Mouse (Mus musculus) adrenal gland, adult 10 weeks (tissue): ENCODE results near the gene Gm7951. TPM values are rescaled to one million over a fixed set of nuclear protein-coding genes. Genes with fewer than 3 reads are reported as not detected.

Experiments
- polyA plus RNA-seq: library from polyadenylated mRNA; stranded (reverse); fragments of 350-450 nt; fragmentation: Illumina TruSeq; extraction: RNeasy Lipid Tissue Mini Kit (QIAGEN cat#74804); gene quantifications from one replicate; pipeline ENCODE4 v1.2.3, GENCODE M21; 2014; ENCODE audit warnings: low read depth, low replicate concordance

Gm7951 gene
- polyA plus RNA-seq = not detected

GRCm38 (mm10) chr14:42117269-42117668, at the start of gene Gm7951:
TSS of gene Gm7951 (minus strand) at chr14:42117369.

GRCm38 (mm10) chr14:42162522-42162921, 45.4 kb upstream of the Gm7951 start, which contains the start of gene Gm17027:
TSS of gene Gm17027 (minus strand) at chr14:42162622.

Other genes with a start within 250 kb of the Gm7951 start
- not detected for gene Gm7980, start 210.1 kb downstream of the Gm7951 start, polyA plus RNA-seq
- gene 1700049E17Rik1, start 192.4 kb downstream of the Gm7951 start, polyA plus RNA-seq = not detected
- not detected for gene 1700024B05Rik, start 173.4 kb downstream of the Gm7951 start, polyA plus RNA-seq
- gene Gm6401, start 149.4 kb downstream of the Gm7951 start, polyA plus RNA-seq = not detected
- not detected for gene Gm3543, start 134.0 kb downstream of the Gm7951 start, polyA plus RNA-seq
- not detected for gene Gm17027, start 45.3 kb upstream of the Gm7951 start, polyA plus RNA-seq
- not detected for gene Gm3573, start 73.4 kb upstream of the Gm7951 start, polyA plus RNA-seq
- gene Gm17026, start 142.7 kb upstream of the Gm7951 start, polyA plus RNA-seq = not detected
- gene Gm9611, start 180.0 kb upstream of the Gm7951 start, polyA plus RNA-seq = not detected
- gene Gm7995, start 192.8 kb upstream of the Gm7951 start, polyA plus RNA-seq = not detected